Mouse (Mus musculus) layer of hippocampus, adult 8-10 months (tissue): ENCODE measurements around the gene Supt7l. TPM values are rescaled to one million over a fixed set of nuclear protein-coding genes. Genes with fewer than 3 reads are reported as not detected.
A peak's percentile ranks its signal among the peaks of the same experiment; 100 is the strongest.

Experiments
- DNase-seq, 2 experiments: peaks; one replicate each; pipeline ENCODE4 v3.0.0; 2022; ENCODE audit warnings: low spot score in 2 of 2
- total RNA-seq, 4 experiments: library from RNA; stranded (reverse); gene quantifications; 2 replicates each; pipeline ENCODE4 v1.2.4; 2022

The Supt7l gene
- total RNA-seq, 4 experiments from 2014 or later = 18.0 to 20.3 (median 19.2) TPM

DNA sequence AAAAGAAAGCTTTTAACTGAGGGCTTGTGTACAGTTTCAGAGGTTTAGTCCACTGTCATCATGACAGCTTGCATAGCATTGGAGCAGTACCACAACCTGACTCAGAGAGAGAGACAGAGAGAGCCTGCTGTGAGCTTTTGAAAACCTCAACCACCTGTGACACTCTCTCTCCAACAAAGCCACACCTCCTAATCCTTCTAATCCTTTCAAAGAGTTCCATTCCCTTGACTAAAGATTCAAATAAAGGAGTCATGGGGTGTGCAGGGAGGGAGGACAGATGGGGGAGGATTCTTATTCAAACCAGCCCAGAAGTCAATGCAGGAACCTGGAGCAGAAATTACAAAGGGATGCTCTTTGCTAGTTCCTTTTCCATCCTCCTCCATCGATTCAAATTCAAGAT is 35.6 kb downstream of the Supt7l start:
- DNase-seq = no peak

GRCm38 (mm10) chr5:31489116-31489769 is 38.4 kb downstream of the Supt7l start:
- DNase-seq = no peak

- DNase-seq = no peak
Measured at GRCm38 (mm10) chr5:31487889-31488288, 39.7 kb downstream of the Supt7l start.

GRCm38 (mm10) chr5:31485440-31485839 is 42.2 kb downstream of the Supt7l start, which contains the start of gene 4930548H24Rik:
4930548H24Rik (plus strand) TSS chr5:31485740.
- no peak for DNase-seq

DNA sequence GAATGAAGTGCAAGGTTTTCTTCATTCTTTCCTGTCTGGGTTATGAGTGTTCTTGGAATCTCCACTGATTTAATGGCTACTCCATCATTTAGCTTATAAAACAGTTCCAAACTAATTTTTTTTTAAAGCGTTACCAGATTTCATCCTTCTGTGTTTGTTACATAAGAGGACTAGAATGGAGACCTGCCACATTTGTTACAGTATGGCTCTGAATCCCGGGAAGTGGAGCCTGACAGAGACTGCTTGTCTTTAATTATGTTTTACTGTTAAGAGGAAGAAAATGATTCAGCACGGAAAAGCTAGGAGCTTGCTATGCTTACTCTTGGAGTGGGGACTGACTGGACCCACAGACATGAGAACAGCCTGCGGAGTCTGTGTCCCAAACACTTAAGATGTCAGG is 47.1 kb downstream of the Supt7l start:
- no peak for DNase-seq

DNA sequence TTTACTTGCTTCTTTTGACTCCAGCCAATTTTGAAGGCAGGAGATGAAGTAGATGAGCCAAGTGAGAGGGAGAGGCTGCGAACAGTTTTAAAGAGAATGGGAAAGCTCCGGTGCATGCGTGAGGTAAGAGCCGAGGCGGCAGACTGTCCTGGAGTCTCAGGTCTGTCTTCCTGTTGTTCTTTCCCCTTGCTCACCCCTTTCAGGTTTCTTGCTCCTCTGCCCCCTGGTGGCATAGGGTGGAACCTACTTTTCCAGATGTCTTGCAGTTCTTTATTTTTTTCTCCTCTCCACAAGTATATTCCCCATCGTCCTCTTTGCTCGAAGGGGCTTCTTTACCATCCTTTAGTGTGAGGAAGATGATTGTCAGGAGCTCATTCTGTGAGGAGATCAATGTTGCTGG is 57.3 kb downstream of the Supt7l start:
- DNase-seq = peak in 1 of 2 experiments; percentile 25

GRCm38 (mm10) chr5:31469711-31470110 is 57.9 kb downstream of the Supt7l start:
- no peak for DNase-seq

GRCm38 (mm10) chr5:31467798-31468197 is 59.8 kb downstream of the Supt7l start:
- no peak for DNase-seq

Other genes with a start within 250 kb of the Supt7l start
- gene Ift172, start 236.7 kb downstream of the Supt7l start, total RNA-seq = 100 to 1,000 TPM in 1 of 4 experiments, 10 to 100 TPM in 3; 74.6 to 128 (median 85.9) TPM
- 100 to 1,000 TPM; 172 to 178 (median 176) TPM for gene Fndc4, start 231.7 kb downstream of the Supt7l start, total RNA-seq
- under 1 TPM in 1 of 4 experiments, not detected in 3; 0.20 TPM for gene Gckr, start 230.4 kb downstream of the Supt7l start, total RNA-seq
- 10 to 100 TPM; 50.2 to 52.5 (median 52.1) TPM for gene Zfp512, start 75.4 kb downstream of the Supt7l start, total RNA-seq
- gene 4930548H24Rik, start 42.1 kb downstream of the Supt7l start, total RNA-seq = under 1 TPM in 2 of 4 experiments, not detected in 2; 0.25 to 0.27 TPM
- 10 to 100 TPM; 31.1 to 39.7 (median 35.2) TPM for gene Gpn1, start 33.1 kb downstream of the Supt7l start, total RNA-seq
- 10 to 100 TPM; 49.5 to 55.8 (median 52.1) TPM for gene Slc4a1ap, start 812 bp downstream of the Supt7l start, total RNA-seq
- gene Mrpl33, start 69.1 kb upstream of the Supt7l start, total RNA-seq = 100 to 1,000 TPM in 1 of 4 experiments, 10 to 100 TPM in 3; 87.4 to 102 (median 95.8) TPM
- gene Rbks, start 169.8 kb upstream of the Supt7l start, total RNA-seq = 1 to 10 TPM; 2.7 to 6.0 (median 4.3) TPM
- 10 to 100 TPM; 49.4 to 52.1 (median 50.4) TPM for gene Babam2, start 169.9 kb upstream of the Supt7l start, total RNA-seq